Mouse (Mus musculus) WW6 (cell line): ENCODE data around the gene Adk.

Experiments
- DNase-seq: peaks from one replicate; pipeline ENCODE4 v3.0.0-alpha.2; 2013; ENCODE audit warnings: low read depth, low spot score

Gene Adk

GRCm38 (mm10) chr14:21052112-21052780, at the start of gene Adk, which contains the start of gene Ap3m1:
TSS of gene Adk (plus strand) at chr14:21052574.
TSS of gene Ap3m1 (minus strand) at chr14:21052508.
- peak; percentile 86 for DNase-seq

GRCm38 (mm10) chr14:21013800-21014334, 38.5 kb upstream of the Adk start:
- DNase-seq: no peak

- DNase-seq: no peak
Measured at GRCm38 (mm10) chr14:21017871-21018270, 34.5 kb upstream of the Adk start.

GRCm38 (mm10) chr14:21018977-21019376, 33.4 kb upstream of the Adk start:
- no peak for DNase-seq

DNA sequence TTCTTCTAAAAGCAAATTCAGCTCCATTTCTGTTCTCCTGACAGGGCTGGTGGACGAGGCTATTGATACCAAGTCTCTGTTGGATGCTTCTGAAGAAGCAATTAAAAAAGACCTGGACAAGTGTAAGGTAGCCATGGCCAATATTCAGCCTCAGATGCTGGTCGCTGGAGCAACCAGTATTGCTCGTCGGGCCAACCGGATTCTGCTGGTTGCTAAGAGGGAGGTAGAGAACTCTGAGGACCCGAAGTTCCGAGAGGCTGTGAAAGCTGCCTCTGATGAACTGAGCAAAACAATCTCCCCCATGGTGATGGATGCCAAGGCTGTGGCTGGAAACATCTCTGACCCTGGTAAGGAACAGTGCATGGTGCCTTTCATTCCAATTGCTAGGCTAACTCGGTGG, 31.9 kb upstream of the Adk start:
- DNase-seq: no peak

DNA sequence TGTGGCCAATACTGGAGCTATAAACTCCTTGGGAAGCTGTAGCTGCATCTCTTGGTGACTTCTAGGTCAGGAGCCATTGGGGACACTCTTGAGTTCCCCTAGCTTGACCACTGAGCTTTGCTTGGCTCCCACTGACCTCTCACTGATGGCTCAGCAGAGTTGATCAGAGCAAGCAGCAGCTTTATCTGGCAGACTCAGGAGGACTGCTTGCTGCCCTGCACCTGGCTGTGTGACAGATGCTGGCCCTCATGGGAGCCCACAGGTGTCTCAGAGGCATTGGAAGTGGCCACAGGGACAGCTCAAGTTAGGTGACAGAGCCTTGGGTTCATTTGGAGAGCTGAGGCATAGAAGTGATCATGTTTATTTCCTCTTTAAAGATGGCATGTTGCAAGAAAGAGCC, 24.8 kb upstream of the Adk start:
- no peak for DNase-seq

DNA sequence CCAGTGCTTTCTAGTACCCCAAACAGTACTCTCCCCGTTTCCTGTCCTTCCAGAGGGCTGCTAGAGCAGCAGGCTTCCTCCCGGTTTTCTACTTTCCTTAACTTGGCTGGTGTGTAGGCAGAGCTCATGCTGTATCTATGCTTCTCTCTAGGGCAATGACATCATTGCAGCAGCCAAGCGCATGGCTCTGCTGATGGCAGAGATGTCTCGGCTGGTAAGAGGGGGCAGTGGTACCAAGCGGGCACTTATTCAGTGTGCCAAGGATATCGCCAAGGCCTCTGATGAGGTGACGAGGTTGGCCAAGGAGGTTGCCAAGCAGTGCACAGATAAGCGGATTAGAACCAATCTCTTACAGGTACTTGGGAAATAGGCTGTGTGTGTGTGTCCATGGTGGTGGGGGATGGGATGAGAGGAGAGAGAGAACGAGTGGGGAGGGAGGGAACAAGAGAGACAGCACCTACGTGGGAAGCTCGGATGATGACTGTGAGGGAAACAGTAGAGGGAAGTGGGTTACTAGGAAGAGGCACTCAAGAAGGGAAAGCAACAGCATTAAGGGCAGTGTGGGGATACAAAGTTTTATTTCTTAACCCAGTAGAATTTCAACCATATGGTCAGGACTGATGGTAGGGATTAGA, 23.2 kb upstream of the Adk start:
- no peak for DNase-seq

GRCm38 (mm10) chr14:21031783-21032511, 20.4 kb upstream of the Adk start:
- DNase-seq: no peak

GRCm38 (mm10) chr14:21034271-21034670, 18.1 kb upstream of the Adk start:
- DNase-seq: no peak

GRCm38 (mm10) chr14:21034791-21035190, 17.6 kb upstream of the Adk start:
- DNase-seq: no peak

DNA sequence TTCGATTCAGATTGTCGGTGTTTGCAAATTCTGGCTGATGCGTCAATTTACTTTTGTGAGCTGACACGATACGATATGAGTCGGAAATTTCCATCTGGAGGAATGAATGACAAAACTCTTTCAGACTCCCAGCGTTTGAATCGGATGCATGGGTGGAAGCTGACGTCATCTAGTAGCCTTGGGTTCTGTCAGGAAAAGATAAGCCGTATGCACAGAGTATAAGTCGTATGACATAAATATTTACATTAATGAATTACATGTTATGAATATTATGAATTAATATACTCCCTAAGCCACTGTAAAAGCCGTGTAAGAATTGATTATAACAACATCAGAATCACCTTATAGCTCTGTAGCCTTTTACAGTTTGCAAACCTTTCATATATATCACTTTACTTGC, 13.3 kb upstream of the Adk start:
- no peak for DNase-seq

GRCm38 (mm10) chr14:21039623-21040022, 12.8 kb upstream of the Adk start:
- DNase-seq: no peak

- DNase-seq: no peak
Measured at GRCm38 (mm10) chr14:21047840-21048239, 4.5 kb upstream of the Adk start.

DNA sequence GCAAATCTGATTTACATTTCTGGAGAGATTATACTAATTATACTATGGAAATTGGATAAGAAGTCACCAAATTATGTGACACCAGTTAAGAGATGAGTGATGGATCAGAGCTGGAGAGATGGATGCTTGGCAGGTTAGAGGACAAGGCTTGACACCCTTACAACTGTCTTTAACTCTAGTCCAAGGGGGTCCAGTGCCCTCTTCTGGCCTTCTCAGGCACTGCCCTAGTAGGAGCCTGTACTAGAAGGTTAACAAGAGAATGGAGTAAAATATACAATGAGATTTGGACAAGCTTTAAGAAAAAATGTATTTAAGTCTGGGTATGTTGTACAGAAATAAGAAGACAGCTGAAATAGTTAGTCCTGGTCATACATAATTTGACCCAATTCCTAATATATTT, 3.5 kb upstream of the Adk start:
- DNase-seq: no peak

DNA sequence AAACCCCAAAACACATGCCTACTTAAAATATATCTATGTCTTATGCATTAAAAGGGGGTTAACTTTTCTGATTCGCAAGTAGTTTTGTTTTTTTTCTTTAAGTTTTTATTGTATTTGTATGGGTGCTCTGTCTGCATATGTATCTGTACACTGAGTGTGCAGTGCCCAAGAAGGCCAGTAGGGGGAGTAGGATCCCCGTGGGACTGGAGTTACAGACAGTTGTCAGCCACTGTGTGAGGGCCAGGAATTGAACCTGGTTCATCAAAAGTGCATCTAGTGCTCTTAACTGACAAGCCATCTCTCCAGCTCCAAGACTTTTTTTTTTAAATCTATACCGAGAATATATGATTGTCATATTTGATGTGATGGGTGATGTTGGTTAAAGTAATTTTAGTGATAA, 1.6 kb upstream of the Adk start:
- no peak for DNase-seq

DNA sequence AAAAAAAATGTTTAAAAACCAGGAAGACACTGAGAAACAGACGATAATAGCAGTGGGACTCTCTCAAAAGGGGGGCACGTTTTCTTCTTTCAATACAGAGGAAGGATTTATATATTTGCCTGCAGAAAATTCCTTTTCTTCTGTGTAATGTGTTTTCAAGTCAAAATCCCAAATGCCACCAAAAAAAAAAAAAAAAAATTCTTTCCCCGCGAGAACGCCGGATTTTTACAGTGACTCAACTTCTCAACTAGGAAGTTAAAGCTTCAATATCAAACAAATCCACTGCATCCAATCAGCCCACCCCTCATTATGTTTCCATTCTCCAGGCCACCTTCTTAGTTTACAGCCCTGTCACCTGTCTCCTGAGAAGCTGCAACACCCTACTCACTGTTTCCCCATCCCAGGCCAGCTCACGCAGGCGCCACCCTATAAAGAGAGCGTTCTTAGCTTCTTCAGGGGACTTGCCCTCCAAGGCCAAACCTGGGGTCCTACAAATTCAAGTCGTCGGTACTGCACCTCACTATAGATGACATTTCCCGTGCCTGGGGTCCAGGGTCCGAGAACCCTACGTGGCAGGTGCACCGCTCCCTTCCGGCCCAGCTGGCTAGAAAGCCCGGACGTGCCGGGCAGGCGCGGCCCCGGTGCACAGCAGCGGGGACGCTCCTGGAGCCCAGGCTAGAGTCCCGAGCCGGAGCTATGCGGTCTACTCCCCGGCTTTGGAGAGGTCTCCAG, 828 bp upstream of the Adk start:
- no peak for DNase-seq

- DNase-seq: peak; percentile 80
Measured at GRCm38 (mm10) chr14:21052781-21053130, 382 bp downstream of the Adk start.

DNA sequence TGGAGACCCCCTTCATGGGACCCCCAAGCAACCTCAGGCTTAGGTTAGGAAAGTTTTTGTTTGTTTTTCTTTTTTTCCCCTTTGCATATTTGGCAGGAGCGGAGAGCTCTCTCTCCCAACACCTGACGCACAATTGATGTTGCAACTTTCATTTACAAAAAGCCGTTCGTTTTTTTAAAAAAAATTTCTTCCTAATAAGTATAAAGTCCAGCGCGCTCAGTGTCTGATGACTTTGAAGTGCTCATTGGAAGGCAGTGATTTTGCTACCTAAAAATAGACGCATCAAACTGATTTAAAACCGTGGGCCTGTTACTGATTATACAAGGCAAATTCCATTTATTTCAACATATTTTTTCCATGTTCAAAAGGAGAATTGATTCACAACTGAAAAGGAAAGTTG, 777 bp downstream of the Adk start:
- no peak for DNase-seq

GRCm38 (mm10) chr14:21053586-21053985, 1.2 kb downstream of the Adk start:
- no peak for DNase-seq

DNA sequence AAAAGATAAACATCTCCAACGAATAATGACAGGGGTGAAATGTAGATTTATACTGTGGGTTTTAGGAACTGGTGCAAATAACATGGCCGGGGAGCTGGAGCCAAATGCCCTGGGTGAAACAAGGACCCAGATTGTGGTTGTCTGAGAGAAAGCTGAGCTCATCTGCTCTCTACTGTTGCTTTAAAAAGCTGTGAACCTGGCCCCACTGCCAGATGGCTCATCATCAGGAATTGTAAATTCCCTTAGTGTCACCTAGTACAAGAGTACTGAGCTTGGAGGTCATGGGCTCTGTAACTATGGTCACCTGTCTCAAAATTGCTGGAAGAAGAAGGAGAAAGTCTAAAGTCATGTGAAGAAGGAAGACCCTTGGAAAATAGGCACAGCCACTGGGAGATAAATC, 6.6 kb downstream of the Adk start:
- no peak for DNase-seq

- DNase-seq: no peak
Measured at GRCm38 (mm10) chr14:21062766-21063513, 10.6 kb downstream of the Adk start.
